Mouse (Mus musculus): ENCODE data around the gene Masp2. TPM values are rescaled to one million over a fixed set of nuclear protein-coding genes. Genes with fewer than 3 reads are reported as not detected.
A peak's percentile ranks its signal among the peaks of the same experiment; 100 is the strongest.

The Masp2 gene
- polyA plus RNA-seq, 1 experiment from 2014 or later: 0.14 TPM

DNA sequence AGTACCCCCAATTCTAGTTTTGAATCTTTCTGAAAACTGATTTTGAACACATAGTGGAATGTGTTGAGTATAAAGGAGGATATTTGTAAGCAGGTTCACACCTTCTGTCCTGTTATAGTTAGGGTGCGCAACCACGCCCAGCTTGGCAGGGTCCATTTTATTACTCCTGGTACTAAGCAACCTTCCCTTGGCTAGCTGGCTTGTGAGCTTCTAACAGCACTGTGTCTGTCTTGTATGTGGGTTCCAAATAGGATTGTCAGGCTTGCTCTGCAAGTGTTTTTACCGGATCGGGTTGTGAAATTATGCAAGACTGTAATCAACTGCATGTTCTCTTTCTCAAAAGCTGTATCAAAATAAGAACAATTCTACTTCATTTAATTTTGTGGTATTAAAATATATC, 20.1 kb downstream of the Masp2 start:
- no peak for ATAC-seq (ENCODE audit: insufficient number of reproducible peaks, low FRiP score)
- no peak overlapping the region for H3K9ac ChIP-seq
- no peak overlapping the region for H3K4me2 ChIP-seq
- no peak overlapping the region for H3K4me3 ChIP-seq
- H3K9me3 ChIP-seq (replicated peaks): no peaks in the 10 kb centered on the region
- no peak overlapping the region for H3K27ac ChIP-seq (ENCODE audit: poor library complexity, severe bottlenecking)
- peaks cover 66% of the 10 kb centered on the region for H3K36me3 ChIP-seq
- H3K27me3 ChIP-seq (replicated peaks): no peaks in the 10 kb centered on the region
- H3K4me1 ChIP-seq (replicated peaks): peaks cover 20% of the 10 kb centered on the region
- 96% methylated on average over 4 of the region's 4 CpGs for WGBS

DNA sequence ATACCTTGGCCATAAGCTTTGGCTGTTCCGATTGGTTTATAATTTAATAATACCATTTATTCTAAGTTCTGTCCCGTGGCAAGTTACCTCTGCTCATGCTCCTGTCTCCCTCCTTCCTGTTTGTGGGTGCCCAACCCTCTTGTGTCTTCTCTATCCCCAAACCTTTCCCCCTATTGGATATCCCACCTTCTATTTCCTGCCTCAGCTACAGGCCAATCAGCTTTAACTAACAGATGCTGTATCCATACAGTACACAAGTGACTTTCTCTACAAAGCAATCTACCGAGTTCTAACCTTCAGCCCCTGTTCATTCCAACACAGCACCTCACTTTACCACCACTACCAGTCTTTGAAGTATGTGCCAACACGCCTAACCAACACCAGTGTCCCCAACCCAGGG, 21.3 kb downstream of the Masp2 start:
- ATAC-seq (ENCODE audit: insufficient number of reproducible peaks, low FRiP score): no peak
- Histone ChIP-seq H3K27ac (ENCODE audit: poor library complexity, severe bottlenecking) (no peak overlapping the region), H3K9me3 (replicated peaks) (no peaks in the 10 kb centered on the region), H3K4me1 (replicated peaks) (peaks cover 20% of the 10 kb centered on the region), H3K27me3 (replicated peaks) (no peaks in the 10 kb centered on the region), H3K4me3 (no peak overlapping the region), H3K9ac (no peak overlapping the region), H3K4me2 (0 out of 2 replicates have a peak overlapping the region, but pooled peaks have one; percentile 0), H3K36me3 (peaks cover 59% of the 10 kb centered on the region)
- WGBS: 86% methylated on average over 4 of the region's 4 CpGs

DNA sequence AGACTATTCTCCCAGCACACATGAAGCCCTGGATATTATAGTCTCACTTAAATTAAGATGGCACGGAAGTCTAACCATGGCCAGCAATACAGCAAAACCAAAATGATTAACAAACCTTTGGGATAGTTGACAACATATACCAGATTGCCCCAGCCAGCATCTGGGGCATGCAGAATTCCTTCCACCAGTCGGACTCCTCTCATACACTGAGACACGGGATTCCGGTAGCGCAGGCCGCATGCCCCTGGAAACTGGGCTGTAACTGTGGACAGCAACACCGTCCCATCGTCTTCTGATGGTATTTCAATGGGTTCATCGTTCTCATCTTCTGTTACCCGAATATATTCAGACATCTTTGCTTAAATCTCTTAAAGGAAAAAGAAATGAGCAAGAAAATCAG, 22.7 kb downstream of the Masp2 start:
- peaks cover 45% of the 10 kb centered on the region for H3K36me3 ChIP-seq

DNA sequence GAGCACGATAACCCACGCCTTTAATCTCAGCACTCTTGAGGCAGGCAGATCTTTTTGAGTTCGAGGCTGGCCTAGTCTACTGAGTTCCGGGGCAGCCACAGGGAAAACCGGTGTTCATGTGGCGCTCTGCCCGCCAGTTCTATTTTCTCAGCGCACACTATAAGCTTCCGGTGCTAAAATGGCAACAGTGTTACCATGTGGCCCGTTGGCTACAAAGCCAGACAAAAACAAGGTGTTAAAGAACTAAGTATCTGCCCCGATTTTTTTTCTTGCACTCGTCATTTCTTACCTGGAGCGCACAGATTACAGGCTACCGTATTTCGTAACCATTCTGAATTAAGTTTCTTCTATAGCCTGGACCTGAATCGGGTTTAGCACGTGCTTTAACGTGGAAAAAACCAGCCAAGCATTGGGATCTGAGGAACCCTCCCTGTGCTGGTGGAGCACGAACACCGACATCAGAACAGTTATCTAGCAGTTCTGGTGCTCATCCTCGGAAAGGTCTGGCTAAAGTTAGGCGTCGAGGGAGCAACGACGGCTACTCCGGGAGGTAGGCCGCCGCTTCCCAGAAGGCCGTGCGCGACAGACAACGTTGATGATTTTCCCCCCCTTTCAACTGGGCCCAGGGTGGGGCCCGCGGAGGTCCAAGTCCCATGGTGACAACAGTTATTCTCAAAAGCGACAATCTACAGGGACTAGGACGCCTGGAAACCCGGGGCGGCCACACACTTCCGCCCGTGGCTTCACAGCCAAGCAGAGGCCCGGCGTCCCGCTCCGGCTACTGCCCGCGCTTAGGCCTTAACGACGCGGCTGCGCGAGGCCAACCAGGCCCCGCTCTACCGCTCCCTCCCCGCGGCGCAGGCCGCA, 23.6 kb downstream of the Masp2 start:
- peak overlapping the region; percentile 100 for H3K9ac ChIP-seq
- H3K9me3 ChIP-seq (replicated peaks): no peaks in the 10 kb centered on the region
- peak overlapping the region; percentile 97 for H3K27ac ChIP-seq (ENCODE audit: poor library complexity, severe bottlenecking)
- no peaks in the 10 kb centered on the region for H3K27me3 ChIP-seq (replicated peaks)
- H3K36me3 ChIP-seq: peaks cover 40% of the 10 kb centered on the region
- H3K4me2 ChIP-seq: peak overlapping the region; percentile 96
- under 1% methylated on average over 57 of the region's 57 CpGs for WGBS
- ATAC-seq (ENCODE audit: insufficient number of reproducible peaks, low FRiP score): peak; percentile 73
- peaks cover 20% of the 10 kb centered on the region for H3K4me1 ChIP-seq (replicated peaks)
- peak overlapping the region; percentile 95 for H3K4me3 ChIP-seq

More for the DNA sequence above, 22.7 kb downstream of the Masp2 start:
- peak overlapping the region; percentile 96 for H3K4me2 ChIP-seq
- peaks cover 20% of the 10 kb centered on the region for H3K4me1 ChIP-seq (replicated peaks)
- peak overlapping the region; percentile 95; the same call in 1 of the 2 replicates for H3K4me3 ChIP-seq
- ATAC-seq (ENCODE audit: insufficient number of reproducible peaks, low FRiP score): no peak
- H3K27me3 ChIP-seq (replicated peaks): no peaks in the 10 kb centered on the region
- H3K27ac ChIP-seq (ENCODE audit: poor library complexity, severe bottlenecking): no peak overlapping the region
- H3K9ac ChIP-seq: no peak overlapping the region
- WGBS: 77% methylated on average over 10 of the region's 10 CpGs
- no peaks in the 10 kb centered on the region for H3K9me3 ChIP-seq (replicated peaks)

DNA sequence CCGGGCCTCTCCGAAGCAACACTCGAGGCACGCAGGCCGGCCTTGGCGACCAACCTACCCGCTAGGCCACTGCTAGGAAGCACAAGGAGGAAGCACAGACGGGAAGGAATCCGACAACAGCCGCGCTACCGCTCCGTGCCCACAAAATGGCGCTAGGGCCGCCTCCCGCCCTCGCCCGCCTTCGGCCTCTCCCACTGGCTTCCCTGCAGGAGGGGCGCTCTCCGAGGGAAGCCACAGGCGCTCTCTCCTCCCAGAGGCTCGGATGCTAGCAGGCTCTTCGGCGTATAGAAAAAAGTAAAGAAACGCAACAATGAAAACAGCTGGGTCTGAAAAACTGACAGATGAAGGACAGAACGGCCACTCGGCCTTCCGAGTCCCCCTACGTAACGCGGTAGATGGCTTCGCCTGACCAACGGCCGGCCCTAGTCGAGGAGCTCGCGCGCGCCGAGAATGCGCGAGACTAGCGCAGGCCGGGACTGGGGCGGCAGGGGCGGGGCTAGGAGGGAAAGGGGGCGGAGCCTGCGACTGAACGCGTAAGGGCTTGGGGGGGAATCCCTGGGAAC, 24.4 kb downstream of the Masp2 start, which contains the start of gene Tardbp:
TSS of gene Tardbp (minus strand) at position 397 of the 563 bp plus-strand sequence.
- peak; percentile 97 for ATAC-seq (ENCODE audit: insufficient number of reproducible peaks, low FRiP score)
- under 1% methylated on average over 51 of the region's 51 CpGs for WGBS
- peak within 1 kb of the TSS; percentile 100 for H3K9ac ChIP-seq
- peak within 1 kb of the TSS; percentile 96 for H3K4me2 ChIP-seq
- H3K9me3 ChIP-seq (replicated peaks): no peaks in the 10 kb centered on the region
- peak within 1 kb of the TSS; percentile 97 for H3K27ac ChIP-seq (ENCODE audit: poor library complexity, severe bottlenecking)
- peaks cover 20% of the 10 kb centered on the region for H3K4me1 ChIP-seq (replicated peaks)
- H3K36me3 ChIP-seq: peaks cover 33% of the 10 kb centered on the region
- H3K4me3 ChIP-seq: peak within 1 kb of the TSS; percentile 95
- no peaks in the 10 kb centered on the region for H3K27me3 ChIP-seq (replicated peaks)

DNA sequence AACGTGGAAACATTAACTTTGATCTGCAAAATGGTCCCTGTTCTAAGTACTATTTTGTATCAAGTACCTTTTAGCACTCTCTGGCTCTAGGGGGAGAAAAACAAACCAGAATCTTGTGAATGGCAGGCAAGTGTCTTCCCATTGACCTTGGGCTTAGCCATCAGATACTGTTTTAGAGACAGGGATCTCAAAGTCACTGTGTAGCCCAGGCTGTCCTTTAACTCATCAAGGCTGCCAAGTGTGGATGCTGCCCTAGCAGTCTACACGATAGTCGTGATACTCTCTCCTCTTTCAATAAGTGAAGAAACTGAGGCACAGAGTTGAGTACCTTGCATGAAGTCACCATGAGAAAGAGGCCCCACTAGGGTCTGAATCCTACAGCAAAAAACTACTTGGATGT, 24.9 kb downstream of the Masp2 start:
- Histone ChIP-seq H3K9me3 (replicated peaks) (no peaks in the 10 kb centered on the region), H3K9ac (0 out of 2 replicates have a peak overlapping the region, but pooled peaks have one; percentile 100), H3K4me2 (peak overlapping the region; percentile 96), H3K4me3 (peak overlapping the region; percentile 95; the same call in 1 of the 2 replicates), H3K36me3 (peaks cover 28% of the 10 kb centered on the region), H3K27ac (ENCODE audit: poor library complexity, severe bottlenecking) (no peak overlapping the region), H3K27me3 (replicated peaks) (no peaks in the 10 kb centered on the region), H3K4me1 (replicated peaks) (peaks cover 20% of the 10 kb centered on the region)
- WGBS: 61% methylated on average over 3 of the region's 3 CpGs
- no peak for ATAC-seq (ENCODE audit: insufficient number of reproducible peaks, low FRiP score)

DNA sequence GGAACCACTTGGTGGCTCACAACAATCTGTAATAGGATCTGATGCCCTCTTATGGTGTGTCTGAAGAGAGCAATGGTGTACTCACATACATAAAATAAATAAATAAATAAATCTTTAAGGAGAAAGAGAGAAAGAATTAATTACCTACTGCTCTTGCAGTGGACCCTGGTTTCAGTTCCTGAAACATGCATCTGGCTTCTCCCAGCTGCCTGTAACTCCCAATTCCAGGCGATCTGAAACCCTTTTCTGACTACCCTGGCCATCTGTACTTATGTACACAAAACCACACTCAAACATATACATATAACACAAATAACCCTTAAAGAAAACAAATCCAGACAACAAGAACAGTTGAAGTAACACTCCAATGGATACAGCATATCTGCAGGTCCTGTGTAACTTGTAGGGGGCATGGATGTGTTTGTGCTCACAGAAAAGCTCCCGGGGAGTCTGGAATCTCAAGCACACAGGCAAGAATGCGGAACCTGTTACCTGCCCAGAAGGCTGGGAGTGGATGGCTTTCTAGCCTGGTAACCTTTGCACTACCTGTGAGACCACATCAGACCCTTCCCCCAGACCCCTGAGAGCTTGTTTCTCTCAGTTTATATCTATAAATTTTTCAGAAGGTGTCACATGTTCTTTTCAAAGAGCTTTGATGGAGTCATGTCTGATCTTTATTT, 29.8 kb downstream of the Masp2 start:
- Histone ChIP-seq H3K4me3 (no peak overlapping the region), H3K4me2 (no peak overlapping the region), H3K27me3 (replicated peaks) (no peaks in the 10 kb centered on the region), H3K36me3 (no peaks in the 10 kb centered on the region), H3K9ac (no peak overlapping the region), H3K27ac (ENCODE audit: poor library complexity, severe bottlenecking) (no peak overlapping the region), H3K9me3 (replicated peaks) (no peaks in the 10 kb centered on the region), H3K4me1 (replicated peaks) (0 out of 2 replicates have a peak, but pooled peaks cover 3% of the 10 kb centered on the region)
- 59% methylated on average over 3 of the region's 3 CpGs for WGBS
- no peak for ATAC-seq (ENCODE audit: insufficient number of reproducible peaks, low FRiP score)

DNA sequence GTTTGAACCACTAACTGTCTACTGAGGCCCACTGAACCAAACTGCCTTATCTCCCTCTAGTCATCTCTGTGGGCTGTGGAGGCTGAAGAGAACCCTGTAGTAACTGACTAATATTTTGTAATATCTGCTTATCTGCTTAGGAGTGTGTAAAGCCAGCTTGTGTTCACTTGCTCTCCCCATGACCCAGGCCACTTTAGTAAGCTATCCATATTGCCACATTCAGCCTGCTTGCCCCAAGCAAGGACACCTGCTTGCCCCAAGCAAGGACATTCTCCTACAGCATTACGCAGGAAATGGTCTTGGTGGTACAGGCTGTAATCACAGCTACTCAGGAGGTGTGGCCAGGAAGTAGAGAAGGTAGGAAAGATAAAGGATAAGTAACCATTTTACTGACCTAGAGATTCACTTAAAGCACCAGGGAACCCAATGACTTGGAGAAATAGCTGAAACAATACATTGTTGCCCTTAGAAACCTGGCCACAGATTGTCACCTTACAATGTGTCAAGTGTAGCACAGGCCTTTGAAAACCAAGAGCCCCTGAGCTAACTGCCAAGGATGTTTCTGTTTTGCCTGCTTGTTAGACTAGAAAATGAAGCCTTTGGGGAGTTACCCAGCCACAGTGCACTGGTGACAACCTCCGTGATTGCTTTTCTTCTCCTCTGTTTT, 31.2 kb downstream of the Masp2 start:
- Histone ChIP-seq H3K4me1 (replicated peaks) (0 out of 2 replicates have a peak, but pooled peaks cover 3% of the 10 kb centered on the region), H3K9ac (no peak overlapping the region), H3K27me3 (replicated peaks) (no peaks in the 10 kb centered on the region), H3K9me3 (replicated peaks) (no peaks in the 10 kb centered on the region), H3K4me2 (no peak overlapping the region), H3K36me3 (no peaks in the 10 kb centered on the region), H3K4me3 (no peak overlapping the region), H3K27ac (ENCODE audit: poor library complexity, severe bottlenecking) (no peak overlapping the region)
- WGBS: 53% methylated on average over 2 of the region's 2 CpGs
- no peak for ATAC-seq (ENCODE audit: insufficient number of reproducible peaks, low FRiP score)

DNA sequence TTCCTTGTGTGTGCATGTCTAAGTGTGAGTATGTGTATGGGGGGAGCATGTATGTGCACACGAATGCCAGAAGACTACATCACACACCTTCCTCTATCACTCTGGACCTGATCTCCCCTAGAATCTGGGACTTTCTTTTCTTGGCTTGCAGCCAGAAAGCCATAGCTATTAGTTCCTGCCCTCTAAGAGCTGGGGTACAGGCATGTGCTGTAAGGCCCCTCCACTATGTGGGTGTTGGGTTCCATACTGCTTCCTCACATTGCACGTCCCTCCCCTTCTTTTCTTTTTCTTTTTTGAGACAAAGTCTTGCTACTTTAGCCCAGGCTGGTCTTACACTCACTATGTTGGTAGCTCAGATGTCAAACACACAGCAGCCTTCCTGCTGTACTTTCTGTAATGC, 33.0 kb downstream of the Masp2 start:
- Histone ChIP-seq H3K4me3 (no peak overlapping the region), H3K36me3 (no peaks in the 10 kb centered on the region), H3K9me3 (replicated peaks) (no peaks in the 10 kb centered on the region), H3K27me3 (replicated peaks) (no peaks in the 10 kb centered on the region), H3K9ac (no peak overlapping the region), H3K27ac (ENCODE audit: poor library complexity, severe bottlenecking) (no peak overlapping the region), H3K4me2 (no peak overlapping the region), H3K4me1 (replicated peaks) (0 out of 2 replicates have a peak, but pooled peaks cover 3% of the 10 kb centered on the region)
- ATAC-seq (ENCODE audit: insufficient number of reproducible peaks, low FRiP score): no peak
- 83% methylated on average over 2 of the region's 2 CpGs for WGBS

DNA sequence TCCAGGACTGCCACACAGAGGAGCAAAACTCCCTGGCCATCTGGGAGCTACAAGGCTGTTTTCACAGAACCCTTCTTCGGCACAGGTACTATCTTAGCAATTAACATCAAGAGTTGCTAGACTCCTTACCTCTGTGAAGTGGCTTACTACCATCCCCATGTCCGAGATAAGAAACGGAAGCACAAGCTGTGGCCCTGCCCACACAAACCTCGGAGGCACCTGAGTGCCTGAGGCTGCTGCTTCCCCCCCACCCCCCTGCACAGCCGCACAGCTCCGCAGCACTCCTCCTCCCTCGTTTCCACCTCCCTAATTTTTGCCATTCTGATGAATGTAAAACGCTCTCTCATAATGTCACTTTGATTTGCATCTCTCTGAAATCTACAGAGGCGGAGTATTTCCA, 35.9 kb downstream of the Masp2 start:
- Histone ChIP-seq H3K4me1 (replicated peaks) (0 out of 2 replicates have a peak, but pooled peaks cover 3% of the 10 kb centered on the region), H3K4me3 (no peak overlapping the region), H3K4me2 (no peak overlapping the region), H3K9me3 (replicated peaks) (no peaks in the 10 kb centered on the region), H3K27me3 (replicated peaks) (no peaks in the 10 kb centered on the region), H3K9ac (no peak overlapping the region), H3K36me3 (no peaks in the 10 kb centered on the region), H3K27ac (ENCODE audit: poor library complexity, severe bottlenecking) (no peak overlapping the region)
- no peak for ATAC-seq (ENCODE audit: insufficient number of reproducible peaks, low FRiP score)
- 34% methylated on average over 9 of the region's 9 CpGs for WGBS
